Mouse (Mus musculus) T-helper 2 cell (primary cell): ENCODE results near the gene Alg9.

Experiments used
- in situ Hi-C: fragments of 300-600 bp; cut with MboI, MseI; formaldehyde crosslinking; loops from one replicate; pipeline ENCODE4 v1.15.1; 2025; ENCODE audit warnings: high pct_unique_total_duplicates

The Alg9 gene

GRCm38 (mm10) chr9:50850271-50850670, 75.5 kb downstream of the Alg9 start:
- in situ Hi-C loops, result loop anchor here (10.0 kb wide), 1 partner anchor 135 kb away; no protein-coding TSS in a partner anchor

GRCm38 (mm10) chr9:50850713-50851112, 75.9 kb downstream of the Alg9 start:
- in situ Hi-C loops, result loop anchor here (10.0 kb wide), 1 partner anchor 134 kb away; no protein-coding TSS in a partner anchor

GRCm38 (mm10) chr9:50852634-50853349, 78.0 kb downstream of the Alg9 start:
- in situ Hi-C loops, result loop anchor here (10.0 kb wide), 1 partner anchor 132 kb away; no protein-coding TSS in a partner anchor

- in situ Hi-C loops, result loop anchor here (10.0 kb wide), 1 partner anchor 130 kb away; no protein-coding TSS in a partner anchor
Observed at GRCm38 (mm10) chr9:50854376-50854775, 79.6 kb downstream of the Alg9 start.

GRCm38 (mm10) chr9:50855133-50855766, 80.4 kb downstream of the Alg9 start:
- in situ Hi-C loops, result loop anchor here (10.0 kb wide), 1 partner anchor 130 kb away; no protein-coding TSS in a partner anchor

- in situ Hi-C loops, result loop anchor here (10.0 kb wide), 1 partner anchor 129 kb away; no protein-coding TSS in a partner anchor
Observed at GRCm38 (mm10) chr9:50855780-50856179, 81.0 kb downstream of the Alg9 start.

GRCm38 (mm10) chr9:50856341-50857081, 81.7 kb downstream of the Alg9 start:
- in situ Hi-C loops, result loop anchor here (10.0 kb wide), 1 partner anchor 128 kb away; no protein-coding TSS in a partner anchor

- in situ Hi-C loops, result loop anchor here (10.0 kb wide), 1 partner anchor 128 kb away; no protein-coding TSS in a partner anchor
Observed at GRCm38 (mm10) chr9:50857082-50857641, 82.3 kb downstream of the Alg9 start.

- in situ Hi-C loops, result loop anchor here (10.0 kb wide), 1 partner anchor 126 kb away; no protein-coding TSS in a partner anchor
Observed at GRCm38 (mm10) chr9:50858681-50859080, 83.9 kb downstream of the Alg9 start.

- in situ Hi-C loops, result no loop called here
Observed at GRCm38 (mm10) chr9:50861119-50861839, 86.5 kb downstream of the Alg9 start.

GRCm38 (mm10) chr9:50863824-50864223, 89.0 kb downstream of the Alg9 start:
- in situ Hi-C loops, result no loop called here

- in situ Hi-C loops, result no loop called here
Observed at GRCm38 (mm10) chr9:50864877-50865276, 90.1 kb downstream of the Alg9 start.

- in situ Hi-C loops, result no loop called here
Observed at GRCm38 (mm10) chr9:50865803-50866202, 91.0 kb downstream of the Alg9 start.

- in situ Hi-C loops, result no loop called here
Observed at GRCm38 (mm10) chr9:50867015-50867414, 92.2 kb downstream of the Alg9 start.

GRCm38 (mm10) chr9:50868182-50868581, 93.4 kb downstream of the Alg9 start:
- in situ Hi-C loops, result no loop called here

GRCm38 (mm10) chr9:50873210-50873609, 98.4 kb downstream of the Alg9 start:
- in situ Hi-C loops, result no loop called here

- in situ Hi-C loops, result no loop called here
Observed at GRCm38 (mm10) chr9:50874031-50874430, 99.2 kb downstream of the Alg9 start.

GRCm38 (mm10) chr9:50875470-50875869, 100.7 kb downstream of the Alg9 start:
- in situ Hi-C loops, result no loop called here

- in situ Hi-C loops, result no loop called here
Observed at GRCm38 (mm10) chr9:50876287-50876686, 101.5 kb downstream of the Alg9 start.

- in situ Hi-C loops, result no loop called here
Observed at GRCm38 (mm10) chr9:50877431-50877830, 102.6 kb downstream of the Alg9 start.

- in situ Hi-C loops, result no loop called here
Observed at GRCm38 (mm10) chr9:50882183-50882582, 107.4 kb downstream of the Alg9 start.
